Mouse (Mus musculus): Measurements from ENCODE around the gene Amh.

DNA sequence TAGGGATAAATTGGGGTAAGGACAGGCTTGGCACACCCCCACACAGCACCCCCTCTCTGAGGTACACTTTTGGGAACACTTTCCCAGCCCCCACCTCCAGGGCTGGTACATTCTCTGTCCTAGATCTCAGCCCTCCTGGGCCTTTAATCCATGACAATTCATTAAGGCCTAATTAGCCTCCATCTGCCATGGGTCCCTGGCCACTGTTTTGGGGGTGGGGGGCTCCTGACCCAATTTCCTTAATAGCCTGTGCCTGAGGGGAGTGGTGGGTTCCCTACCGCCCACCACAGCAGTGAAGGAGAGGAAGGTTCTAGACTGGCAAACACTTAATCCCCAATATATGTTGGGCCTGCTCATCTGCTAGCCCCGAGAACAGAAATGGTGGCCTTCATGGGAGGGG is 36.6 kb downstream of the Amh start:
- TF ChIP-seq TAL1 (IDR thresholded peaks at IDR 0.05; ENCODE audit: low read length) = no peak
- no peak for TF ChIP-seq GATA1 (IDR thresholded peaks at IDR 0.05; ENCODE audit: low read length)

Measured in erythroblast, embryonic 14.5 days (primary cell).